Mouse (Mus musculus) monocyte, adult 2 months (primary cell): ENCODE results near the gene Creb3l2.

Source experiments
- DNase-seq, 2 experiments: peaks; one replicate each; pipeline ENCODE4 v3.0.0; 2022; ENCODE audit warnings: low spot score in 2 of 2, low read depth in 1 of 2

The Creb3l2 gene

GRCm38 (mm10) chr6:37329376-37329775, 112.6 kb downstream of the Creb3l2 start:
- DNase-seq, result no peak

GRCm38 (mm10) chr6:37328671-37329070, 113.3 kb downstream of the Creb3l2 start:
- no peak for DNase-seq

- no peak for DNase-seq
Observed at GRCm38 (mm10) chr6:37327519-37327918, 114.4 kb downstream of the Creb3l2 start.

- no peak for DNase-seq
Observed at GRCm38 (mm10) chr6:37326603-37326955, 115.4 kb downstream of the Creb3l2 start.

GRCm38 (mm10) chr6:37325906-37326602, 115.9 kb downstream of the Creb3l2 start:
- no peak for DNase-seq

- no peak for DNase-seq
Observed at GRCm38 (mm10) chr6:37325076-37325475, 116.9 kb downstream of the Creb3l2 start.

GRCm38 (mm10) chr6:37322641-37323040, 119.3 kb downstream of the Creb3l2 start:
- no peak for DNase-seq

GRCm38 (mm10) chr6:37322088-37322487, 119.9 kb downstream of the Creb3l2 start:
- DNase-seq, result no peak

- DNase-seq, result no peak
Observed at GRCm38 (mm10) chr6:37317904-37318303, 124.0 kb downstream of the Creb3l2 start.

- DNase-seq, result no peak
Observed at GRCm38 (mm10) chr6:37315440-37315839, 126.5 kb downstream of the Creb3l2 start.

GRCm38 (mm10) chr6:37310601-37311000, 131.3 kb downstream of the Creb3l2 start:
- DNase-seq, result no peak

- DNase-seq, result no peak
Observed at GRCm38 (mm10) chr6:37306616-37307015, 135.3 kb downstream of the Creb3l2 start.

GRCm38 (mm10) chr6:37300492-37300891, 141.5 kb downstream of the Creb3l2 start:
- no peak for DNase-seq

GRCm38 (mm10) chr6:37299562-37300390, 142.2 kb downstream of the Creb3l2 start, which contains the start of gene Dgki:
Gene Dgki, minus strand, starts transcription at chr6:37300184.
- DNase-seq, result no peak

GRCm38 (mm10) chr6:37298982-37299381, 143.0 kb downstream of the Creb3l2 start:
- DNase-seq, result no peak

- no peak for DNase-seq
Observed at GRCm38 (mm10) chr6:37297744-37298482, 144.0 kb downstream of the Creb3l2 start.

- no peak for DNase-seq
Observed at GRCm38 (mm10) chr6:37292068-37292467, 149.9 kb downstream of the Creb3l2 start.

- no peak for DNase-seq
Observed at GRCm38 (mm10) chr6:37291171-37291570, 150.8 kb downstream of the Creb3l2 start.

- DNase-seq, result no peak
Observed at GRCm38 (mm10) chr6:37290691-37291090, 151.3 kb downstream of the Creb3l2 start.

- no peak for DNase-seq
Observed at GRCm38 (mm10) chr6:37286134-37286533, 155.8 kb downstream of the Creb3l2 start.

GRCm38 (mm10) chr6:37284879-37285278, 157.1 kb downstream of the Creb3l2 start:
- DNase-seq, result no peak

- no peak for DNase-seq
Observed at GRCm38 (mm10) chr6:37283336-37283735, 158.6 kb downstream of the Creb3l2 start.
